Mouse (Mus musculus) cortical plate, adult 2 months (tissue): Measurements from ENCODE around the gene Naxe.

ENCODE experiments used
- CTCF ChIP-seq: fragments of 200-500 bp; IDR thresholded peaks from 2 replicates; pipeline ENCODE4 v1.5.1; 2011; ENCODE audit warnings: mild to moderate bottlenecking, control low read depth, low read length; ENCODE audit not compliant: insufficient read depth; ENCODE audit errors: extremely low read depth
- POLR2A ChIP-seq: fragments of 200-500 bp; IDR thresholded peaks from 2 replicates; pipeline ENCODE4 v1.6.1; 2011; ENCODE audit warnings: mild to moderate bottlenecking, low read length, control low read depth; ENCODE audit not compliant: insufficient read depth; ENCODE audit errors: extremely low read depth

- TF ChIP-seq CTCF (no peak), POLR2A (no peak)
These were observed 34.9 kb downstream of the Naxe start for GRCm38 (mm10) chr3:88023192-88024074.
